Mouse (Mus musculus): ENCODE measurements at regions not wholly inside any gene's neighbourhood (a gene's known extent, or its start where the extent isn't known, plus 50 kb on each side); places are given as distances from the start of the nearest gene placed in this dataset.
"Not testable (repeated sequence)": the region's sequence is repeated elsewhere in the genome, so short reads cannot be mapped to it uniquely, and the experiment has no call there.

- DNase-seq (ENCODE audit: low read depth, low spot score), result no peak
Observed at GRCm38 (mm10) chr17:60966401-60966800, 1914.7 kb downstream of the Efna5 start.

GRCm38 (mm10) chr17:60965660-60966059 lies 1915.5 kb downstream of the Efna5 start:
- no peak for DNase-seq (ENCODE audit: low read depth, low spot score)

GRCm38 (mm10) chr17:60951464-60951863 lies 1929.7 kb downstream of the Efna5 start:
- peak; percentile 53 for DNase-seq (ENCODE audit: low read depth, low spot score)

GRCm38 (mm10) chr17:60937754-60938508 lies 1924.8 kb upstream of the Nudt12 start:
- no peak for DNase-seq (ENCODE audit: low read depth, low spot score)

- DNase-seq (ENCODE audit: low read depth, low spot score), result no peak
Observed at GRCm38 (mm10) chr17:60934223-60934622, 1921.1 kb upstream of the Nudt12 start.

GRCm38 (mm10) chr17:60925822-60926383 lies 1912.7 kb upstream of the Nudt12 start:
- no peak for DNase-seq (ENCODE audit: low read depth, low spot score)

- not testable (repeated sequence) for DNase-seq (ENCODE audit: low read depth, low spot score)
Observed at GRCm38 (mm10) chr17:60882721-60883120, 1869.5 kb upstream of the Nudt12 start.

GRCm38 (mm10) chr17:60857445-60857844 lies 1844.3 kb upstream of the Nudt12 start:
- no peak for DNase-seq (ENCODE audit: low read depth, low spot score)

- DNase-seq (ENCODE audit: low read depth, low spot score), result no peak
Observed at GRCm38 (mm10) chr17:60854659-60855058, 1841.5 kb upstream of the Nudt12 start.

GRCm38 (mm10) chr17:60838794-60839193 lies 1825.6 kb upstream of the Nudt12 start:
- DNase-seq (ENCODE audit: low read depth, low spot score), result not testable (repeated sequence)

GRCm38 (mm10) chr17:60832531-60832930 lies 1819.4 kb upstream of the Nudt12 start:
- no peak for DNase-seq (ENCODE audit: low read depth, low spot score)

- DNase-seq (ENCODE audit: low read depth, low spot score), result no peak
Observed at GRCm38 (mm10) chr17:60830498-60830897, 1817.3 kb upstream of the Nudt12 start.

GRCm38 (mm10) chr17:60804715-60805449 lies 1791.7 kb upstream of the Nudt12 start:
- DNase-seq (ENCODE audit: low read depth, low spot score), result no peak

- DNase-seq (ENCODE audit: low read depth, low spot score), result no peak
Observed at GRCm38 (mm10) chr17:60762270-60762669, 1749.1 kb upstream of the Nudt12 start.

- DNase-seq (ENCODE audit: low read depth, low spot score), result no peak
Observed at GRCm38 (mm10) chr17:60761100-60761499, 1747.9 kb upstream of the Nudt12 start.

GRCm38 (mm10) chr17:60742856-60743255 lies 1729.7 kb upstream of the Nudt12 start:
- DNase-seq (ENCODE audit: low read depth, low spot score), result peak; percentile 72

GRCm38 (mm10) chr17:60738211-60738610 lies 1725.0 kb upstream of the Nudt12 start:
- peak; percentile 57 for DNase-seq (ENCODE audit: low read depth, low spot score)

- no peak for DNase-seq (ENCODE audit: low read depth, low spot score)
Observed at GRCm38 (mm10) chr17:60720138-60720537, 1707.0 kb upstream of the Nudt12 start.

- no peak for DNase-seq (ENCODE audit: low read depth, low spot score)
Observed at GRCm38 (mm10) chr17:60717931-60718621, 1704.9 kb upstream of the Nudt12 start.

- no peak for DNase-seq (ENCODE audit: low read depth, low spot score)
Observed at GRCm38 (mm10) chr17:60717494-60717893, 1704.3 kb upstream of the Nudt12 start.

Data from 3T3-L1 (cell line).